9 mouse cellular contexts compared by ENCODE assay signal in genomic region chr5:122146609-122147008, GRCm38 (mm10). TPM values are rescaled to one million over a fixed set of nuclear protein-coding genes. Genes with fewer than 3 reads are reported as not detected.
DNase-seq lines count a peak whose midpoint lies in the region; ATAC-seq and TF ChIP-seq lines count a peak whose summit lies in the region.
"Had no signal": no experiment of that assay in that cellular context is flagged by ENCODE, and none has a peak within 500 bp of the region (broad histone marks: within the 10 kb centered on the region; RNA-seq: fewer than 3 reads in every experiment).

No protein-coding gene starts in this region.

- DNase-seq in heart, postnatal 0 days (ENCODE audit: low spot score), result no peak
- no peak for DNase-seq in heart, postnatal 10 days
- peak; percentile 66 for DNase-seq in R1 (ENCODE audit: low read depth, low spot score)
- DNase-seq in hindbrain, embryonic 11.5 days (ENCODE audit: low spot score), result no peak
- no peak for DNase-seq in left cerebral cortex, postnatal 10 days (ENCODE audit: extremely low spot score in 1 of 2, low spot score in 2 of 2)
- DNase-seq: cerebellum, adult 9-10 months had no signal

- peaks cover 4% of the 10 kb centered on the region; the same call in 1 of the 2 replicates for H3K4me1 ChIP-seq in heart, postnatal 0 days (ENCODE audit: control insufficient read depth, insufficient read depth)
- H3K4me1 ChIP-seq in hindbrain, embryonic 11.5 days (replicated peaks; ENCODE audit: control insufficient read depth, insufficient read depth, low read length), result no peaks in the 10 kb centered on the region
- no peaks in the 10 kb centered on the region for H3K4me1 ChIP-seq in forebrain, embryonic 15.5 days

- H3K27ac ChIP-seq in heart, postnatal 0 days (ENCODE audit: low read depth), result peak overlapping the region; percentile 87
- H3K27ac ChIP-seq in hindbrain, embryonic 11.5 days (ENCODE audit: low read depth, low read length), result 0 out of 2 replicates have a peak overlapping the region, but pooled peaks have one; percentile 27
- H3K27ac ChIP-seq in macrophage, result peak overlapping the region; percentile 98
- H3K27ac ChIP-seq in forebrain, embryonic 15.5 days (replicated peaks), result no peak overlapping the region; the same call in 1 of the 2 replicates

- H3K9ac ChIP-seq in heart, postnatal 0 days (replicated peaks; ENCODE audit: low read depth, low read length), result no peak overlapping the region
- no peak overlapping the region for H3K9ac ChIP-seq in hindbrain, embryonic 11.5 days (ENCODE audit: low read depth, low read length)
- no peak overlapping the region for H3K9ac ChIP-seq in forebrain, embryonic 15.5 days (replicated peaks)

- H3K36me3 ChIP-seq in heart, postnatal 0 days (replicated peaks; ENCODE audit: control insufficient read depth, insufficient read depth, low read length), result no peaks in the 10 kb centered on the region
- H3K36me3 ChIP-seq in hindbrain, embryonic 11.5 days (ENCODE audit: control insufficient read depth, insufficient read depth, low read length), result no peaks in the 10 kb centered on the region
- H3K36me3 ChIP-seq in macrophage (ENCODE audit: inconsistent target), result no peaks in the 10 kb centered on the region
- no peaks in the 10 kb centered on the region for H3K36me3 ChIP-seq in forebrain, embryonic 15.5 days

- TF ChIP-seq EP300 in heart, postnatal 0 days (IDR thresholded peaks at IDR 0.05; ENCODE audit: low read depth), result no peak

- ATAC-seq in heart, postnatal 0 days (ENCODE audit: insufficient read depth, low read depth), result no peak
- ATAC-seq in hindbrain, embryonic 11.5 days (ENCODE audit: low FRiP score), result no peak
- ATAC-seq in cerebellum, adult (ENCODE audit: insufficient number of reproducible peaks, low FRiP score, low TSS enrichment), result no peak
- no peak for ATAC-seq in forebrain, embryonic 15.5 days (replicated peaks)

- TF ChIP-seq CTCF in heart, postnatal 0 days (IDR thresholded peaks at IDR 0.05; ENCODE audit: low read depth), result no peak

- H3K27me3 ChIP-seq in heart, postnatal 0 days (ENCODE audit: control insufficient read depth, insufficient read depth, low read length), result no peaks in the 10 kb centered on the region
- no peaks in the 10 kb centered on the region for H3K27me3 ChIP-seq in hindbrain, embryonic 11.5 days (ENCODE audit: control insufficient read depth, insufficient read depth, low read length)
- H3K27me3 ChIP-seq in forebrain, embryonic 15.5 days, result no peaks in the 10 kb centered on the region

- no peaks in the 10 kb centered on the region for H3K9me3 ChIP-seq in heart, postnatal 0 days (replicated peaks; ENCODE audit: control insufficient read depth, low read length)
- no peaks in the 10 kb centered on the region for H3K9me3 ChIP-seq in hindbrain, embryonic 11.5 days (ENCODE audit: control insufficient read depth, low read length)
- no peaks in the 10 kb centered on the region for H3K9me3 ChIP-seq in forebrain, embryonic 15.5 days

- H3K79me2 ChIP-seq in macrophage (ENCODE audit: inconsistent target), result peaks cover 8% of the 10 kb centered on the region; the same call in 1 of the 2 replicates

- H3K4me2 ChIP-seq in heart, postnatal 0 days (ENCODE audit: low read depth, low read length), result no peak overlapping the region
- no peak overlapping the region for H3K4me2 ChIP-seq in hindbrain, embryonic 11.5 days (replicated peaks; ENCODE audit: low read depth, low read length)
- no peak overlapping the region for H3K4me2 ChIP-seq in forebrain, embryonic 15.5 days (replicated peaks)

- H3K4me3 ChIP-seq in heart, postnatal 0 days (ENCODE audit: low read depth, low read length), result no peak overlapping the region
- H3K4me3 ChIP-seq in hindbrain, embryonic 11.5 days (ENCODE audit: low read depth, low read length), result no peak overlapping the region
- H3K4me3 ChIP-seq in macrophage (ENCODE audit: inconsistent target), result no peak overlapping the region
- H3K4me3 ChIP-seq in forebrain, embryonic 15.5 days, result no peak overlapping the region

- intact Hi-C loops in heart, postnatal 10 days (cut with DNase I), result no loop called here
- intact Hi-C loops in left cerebral cortex, postnatal 10 days (cut with DNase I), result no loop called here

RNA-seq across cellular contexts. Expression of gene Ccdc63, which starts 6.0 kb away (rescaled TPM):
- total RNA-seq in heart, postnatal 0 days (2014; rRNA removed; ENCODE audit: low replicate concordance), result not detected in 2 replicates
- polyA plus RNA-seq in heart, postnatal 0 days (2015; fragmentation: Nextera tagmentation; extraction: Ambion mirVana), result 0.26 and 0.27 TPM in 2 replicates
- total RNA-seq in heart, postnatal 10 days (2021), result under 1 TPM in 1 of 2 experiments, not detected in 1; 0.22 TPM
- polyA plus RNA-seq in hindbrain, embryonic 11.5 days (2014; fragmentation: Nextera tagmentation; extraction: Ambion mirVana), result not detected in 2 replicates
- 1 to 10 TPM in 25 of 26 experiments, under 1 TPM in 1; 0.77 to 8.8 (median 4.1) TPM for total RNA-seq in macrophage (2018; cell fraction: chromatin; rRNA removed)
- 1 to 10 TPM in 1 of 26 experiments, under 1 TPM in 24, not detected in 1; 0.12 to 1.1 (median 0.41) TPM for total RNA-seq in macrophage (2018; cell fraction: cytosol; rRNA removed)
- 1 to 10 TPM in 21 of 26 experiments, under 1 TPM in 5; 0.22 to 6.2 (median 1.6) TPM for total RNA-seq in macrophage (2018; cell fraction: nucleus; rRNA removed)
- polyA plus RNA-seq in macrophage (2018), result 0.25 to 1.1 TPM (median 0.70 TPM) in 3 replicates
- 1 to 10 TPM in 1 of 2 experiments, under 1 TPM in 1; 0.24 to 1.2 TPM for total RNA-seq in left cerebral cortex, postnatal 10 days (2021)
- not detected in 2 replicates for polyA plus RNA-seq in forebrain, embryonic 15.5 days (2015; fragmentation: Nextera tagmentation; extraction: Ambion mirVana)

RNA-seq across cellular contexts. Expression of gene Ppp1cc, which starts 11.5 kb away (rescaled TPM):
- 199 and 295 TPM in 2 replicates for total RNA-seq in heart, postnatal 0 days (2014; rRNA removed; ENCODE audit: low replicate concordance)
- 146 and 157 TPM in 2 replicates for polyA plus RNA-seq in heart, postnatal 0 days (2015; fragmentation: Nextera tagmentation; extraction: Ambion mirVana)
- total RNA-seq in heart, postnatal 10 days (2021), result 100 to 1,000 TPM; 171 to 173 TPM
- 293 and 305 TPM in 2 replicates for polyA plus RNA-seq in hindbrain, embryonic 11.5 days (2014; fragmentation: Nextera tagmentation; extraction: Ambion mirVana)
- 100 to 1,000 TPM in 18 of 26 experiments, 10 to 100 TPM in 8; 71.5 to 258 (median 130) TPM for total RNA-seq in macrophage (2018; cell fraction: chromatin; rRNA removed)
- total RNA-seq in macrophage (2018; cell fraction: cytosol; rRNA removed), result 100 to 1,000 TPM; 137 to 308 (median 183) TPM
- total RNA-seq in macrophage (2018; cell fraction: nucleus; rRNA removed), result 100 to 1,000 TPM in 21 of 26 experiments, 10 to 100 TPM in 5; 68.9 to 254 (median 125) TPM
- 236 to 261 TPM (median 239 TPM) in 3 replicates for polyA plus RNA-seq in macrophage (2018)
- total RNA-seq in left cerebral cortex, postnatal 10 days (2021), result 100 to 1,000 TPM; 170 to 190 TPM
- polyA plus RNA-seq in forebrain, embryonic 15.5 days (2015; fragmentation: Nextera tagmentation; extraction: Ambion mirVana), result 273 and 275 TPM in 2 replicates

RNA-seq across cellular contexts. Expression of gene Myl2, which starts 45.9 kb away (rescaled TPM):
- 7,568 and 8,637 TPM in 2 replicates for total RNA-seq in heart, postnatal 0 days (2014; rRNA removed; ENCODE audit: low replicate concordance)
- polyA plus RNA-seq in heart, postnatal 0 days (2015; fragmentation: Nextera tagmentation; extraction: Ambion mirVana), result 15,488 and 15,525 TPM in 2 replicates
- over 10,000 TPM; 18,908 to 21,159 TPM for total RNA-seq in heart, postnatal 10 days (2021)
- 0.77 and 1.2 TPM in 2 replicates for polyA plus RNA-seq in hindbrain, embryonic 11.5 days (2014; fragmentation: Nextera tagmentation; extraction: Ambion mirVana)
- total RNA-seq in macrophage (2018; cell fraction: chromatin; rRNA removed), result not detected
- total RNA-seq in macrophage (2018; cell fraction: cytosol; rRNA removed), result under 1 TPM in 5 of 26 experiments, not detected in 21; 0.33 to 0.69 (median 0.54) TPM
- not detected for total RNA-seq in macrophage (2018; cell fraction: nucleus; rRNA removed)
- 1.5 TPM in 1 of 3 replicates, not detected in the others for polyA plus RNA-seq in macrophage (2018)
- total RNA-seq in left cerebral cortex, postnatal 10 days (2021), result 1 to 10 TPM in 1 of 2 experiments, under 1 TPM in 1; 0.97 to 1.4 TPM
- polyA plus RNA-seq in forebrain, embryonic 15.5 days (2015; fragmentation: Nextera tagmentation; extraction: Ambion mirVana), result 0.28 and 3.6 TPM in 2 replicates

RNA-seq across cellular contexts. Expression of gene Hvcn1, which starts 60.0 kb away (rescaled TPM):
- total RNA-seq in heart, postnatal 0 days (2014; rRNA removed; ENCODE audit: low replicate concordance), result 0.23 and 2.6 TPM in 2 replicates
- polyA plus RNA-seq in heart, postnatal 0 days (2015; fragmentation: Nextera tagmentation; extraction: Ambion mirVana), result 1.2 and 2.1 TPM in 2 replicates
- total RNA-seq in heart, postnatal 10 days (2021), result 1 to 10 TPM; 2.2 to 2.3 TPM
- polyA plus RNA-seq in hindbrain, embryonic 11.5 days (2014; fragmentation: Nextera tagmentation; extraction: Ambion mirVana), result 5.0 and 6.1 TPM in 2 replicates
- total RNA-seq in macrophage (2018; cell fraction: chromatin; rRNA removed), result 10 to 100 TPM; 16.3 to 61.0 (median 24.0) TPM
- total RNA-seq in macrophage (2018; cell fraction: cytosol; rRNA removed), result 100 to 1,000 TPM; 107 to 160 (median 134) TPM
- total RNA-seq in macrophage (2018; cell fraction: nucleus; rRNA removed), result 100 to 1,000 TPM in 2 of 26 experiments, 10 to 100 TPM in 24; 35.1 to 113 (median 87.7) TPM
- polyA plus RNA-seq in macrophage (2018), result 89.5 to 146 TPM (median 116 TPM) in 3 replicates
- total RNA-seq in left cerebral cortex, postnatal 10 days (2021), result 1 to 10 TPM; 2.1 to 2.6 TPM
- polyA plus RNA-seq in forebrain, embryonic 15.5 days (2015; fragmentation: Nextera tagmentation; extraction: Ambion mirVana), result 1.4 and 1.6 TPM in 2 replicates

Comparison
In these comparisons a context has a peak if more than half of its experiments do, and no peak if none do; other contexts are left out.
1. RNA of gene Myl2, which starts 45.9 kb away (polyA plus RNA-seq): 15,488 to 15,525 TPM in heart, postnatal 0 days; 0.77 to 1.2 TPM in hindbrain, embryonic 11.5 days, 0.28 to 3.6 TPM in forebrain, embryonic 15.5 days and 1.5 TPM in macrophage; every median in the first group is over 1,000 times any median in the second.